ENCODE assay signal across 8 mouse cellular contexts in genomic region chr11:119133437-119134221, GRCm38 (mm10). TPM values are rescaled to one million over a fixed set of nuclear protein-coding genes. Genes with fewer than 3 reads are reported as not detected.
DNase-seq lines count a peak whose midpoint lies in the region; ATAC-seq lines count a peak whose summit lies in the region.

No protein-coding gene starts in this region.

- peak overlapping the region; percentile 46; the same call in 1 of the 2 replicates for H3K27ac ChIP-seq in midbrain, embryonic 10.5 days (replicated peaks)
- H3K27ac ChIP-seq in midbrain, embryonic 15.5 days = no peak overlapping the region
- peak overlapping the region; percentile 57 for H3K27ac ChIP-seq in heart, embryonic 16.5 days (ENCODE audit: low read length)

- WGBS in midbrain, embryonic 10.5 days = 75% methylated on average over 5 of the region's 5 CpGs
- 74% methylated on average over 5 of the region's 5 CpGs for WGBS in midbrain, embryonic 15.5 days
- WGBS in heart, embryonic 16.5 days = 56% methylated on average over 5 of the region's 5 CpGs

- no peak overlapping the region for H3K4me3 ChIP-seq in midbrain, embryonic 10.5 days
- no peak overlapping the region for H3K4me3 ChIP-seq in midbrain, embryonic 15.5 days
- H3K4me3 ChIP-seq in heart, embryonic 16.5 days (ENCODE audit: low read length) = no peak overlapping the region

- H3K27me3 ChIP-seq in midbrain, embryonic 10.5 days (ENCODE audit: low read depth, poor library complexity, severe bottlenecking) = peaks cover 48% of the 10 kb centered on the region
- no peaks in the 10 kb centered on the region for H3K27me3 ChIP-seq in midbrain, embryonic 15.5 days (replicated peaks)
- H3K27me3 ChIP-seq in heart, embryonic 16.5 days (ENCODE audit: control insufficient read depth, insufficient read depth, low read length) = no peaks in the 10 kb centered on the region

- H3K4me2 ChIP-seq in midbrain, embryonic 15.5 days = no peak overlapping the region
- no peak overlapping the region for H3K4me2 ChIP-seq in heart, embryonic 16.5 days (ENCODE audit: low read depth, low read length)

- ATAC-seq in midbrain, embryonic 15.5 days (replicated peaks) = no peak
- ATAC-seq in heart, embryonic 16.5 days (replicated peaks; ENCODE audit: extremely low read depth, insufficient read depth, low FRiP score) = peak; percentile 42; the same call in 1 of the 2 replicates

- H3K9ac ChIP-seq in midbrain, embryonic 15.5 days = no peak overlapping the region
- H3K9ac ChIP-seq in heart, embryonic 16.5 days (ENCODE audit: low read length) = peak overlapping the region; percentile 16; the same call in 1 of the 2 replicates

- no peaks in the 10 kb centered on the region; the same call in 1 of the 2 replicates for H3K9me3 ChIP-seq in midbrain, embryonic 10.5 days (replicated peaks)
- H3K9me3 ChIP-seq in midbrain, embryonic 15.5 days = no peaks in the 10 kb centered on the region
- H3K9me3 ChIP-seq in heart, embryonic 16.5 days (replicated peaks; ENCODE audit: control insufficient read depth, low read length) = no peaks in the 10 kb centered on the region

- no peak for DNase-seq in midbrain, embryonic 10.5 days (ENCODE audit: low spot score)
- DNase-seq in cerebellum, adult 9-11 months = peak; percentile 95
- peak; percentile 53 to 62 for DNase-seq in layer of hippocampus, postnatal 10 days (ENCODE audit: low spot score in 2 of 2)
- DNase-seq in naive thymus-derived CD4-positive, alpha-beta T cell, adult 2 months (ENCODE audit: low read depth) = peak; percentile 76
- peak; percentile 63 for DNase-seq in testis, postnatal 14 days (ENCODE audit: low spot score)
- DNase-seq in urinary bladder, adult 18-20 months (ENCODE audit: low spot score in 2 of 2) = no peak

- H3K4me1 ChIP-seq in midbrain, embryonic 10.5 days = peaks cover 42% of the 10 kb centered on the region
- peaks cover 28% of the 10 kb centered on the region for H3K4me1 ChIP-seq in midbrain, embryonic 15.5 days
- H3K4me1 ChIP-seq in heart, embryonic 16.5 days (ENCODE audit: control insufficient read depth, insufficient read depth, low read length) = peaks cover 29% of the 10 kb centered on the region

- no peaks in the 10 kb centered on the region for H3K36me3 ChIP-seq in midbrain, embryonic 10.5 days
- H3K36me3 ChIP-seq in midbrain, embryonic 15.5 days (replicated peaks) = no peaks in the 10 kb centered on the region
- H3K36me3 ChIP-seq in heart, embryonic 16.5 days (ENCODE audit: control insufficient read depth, insufficient read depth) = no peaks in the 10 kb centered on the region

RNA-seq across cellular contexts. Expression of gene Cbx4, which starts 47.6 kb away (rescaled TPM):
- 5.1 and 7.1 TPM in 2 replicates for polyA plus RNA-seq in midbrain, embryonic 10.5 days (2016; fragmentation: Nextera tagmentation; extraction: Ambion mirVana)
- 23.7 and 24.7 TPM in 2 replicates for polyA plus RNA-seq in midbrain, embryonic 15.5 days (2015; fragmentation: Nextera tagmentation; extraction: Ambion mirVana)
- polyA plus RNA-seq in heart, embryonic 16.5 days (2015; fragmentation: Nextera tagmentation; extraction: Ambion mirVana) = 11.5 and 12.6 TPM in 2 replicates
- 10 to 100 TPM; 49.2 to 51.2 TPM for total RNA-seq in layer of hippocampus, postnatal 10 days (2021)

Comparison
In these comparisons a context has a peak if more than half of its experiments do, and no peak if none do; other contexts are left out.
1. DNase-seq: peak in cerebellum, adult 9-11 months (single experiment), layer of hippocampus, postnatal 10 days (2 of 2), naive thymus-derived CD4-positive, alpha-beta T cell, adult 2 months (single experiment) and testis, postnatal 14 days (single experiment); none in midbrain, embryonic 10.5 days (single experiment) and urinary bladder, adult 18-20 months (0 of 2).